Mouse (Mus musculus): ENCODE measurements at regions not wholly inside any gene's neighbourhood (a gene's known extent, or its start where the extent isn't known, plus 50 kb on each side); places are given as distances from the start of the nearest gene placed in this dataset.

GRCm38 (mm10) chr3:52562816-52563215 is 294.7 kb downstream of the Foxo1 start:
- H3K4me3 ChIP-seq: no peak overlapping the region
- no peak overlapping the region for H3K4me2 ChIP-seq
- H3K9ac ChIP-seq: no peak overlapping the region
- H3K27ac ChIP-seq: no peak overlapping the region
- WGBS (ENCODE audit: insufficient replicate concordance): 60% methylated on average over 5 of the region's 5 CpGs
- no peak for ATAC-seq
- no peaks in the 10 kb centered on the region for H3K4me1 ChIP-seq
- H3K36me3 ChIP-seq: no peaks in the 10 kb centered on the region
- H3K9me3 ChIP-seq (replicated peaks): no peaks in the 10 kb centered on the region
- H3K27me3 ChIP-seq (replicated peaks): no peaks in the 10 kb centered on the region

GRCm38 (mm10) chr3:52559481-52559880 is 291.3 kb downstream of the Foxo1 start:
- Histone ChIP-seq H3K4me1 (no peaks in the 10 kb centered on the region), H3K36me3 (no peaks in the 10 kb centered on the region), H3K9me3 (replicated peaks) (no peaks in the 10 kb centered on the region), H3K27ac (no peak overlapping the region), H3K27me3 (replicated peaks) (no peaks in the 10 kb centered on the region), H3K9ac (no peak overlapping the region), H3K4me3 (no peak overlapping the region), H3K4me2 (no peak overlapping the region)
- WGBS (ENCODE audit: insufficient replicate concordance): 73% methylated on average over 10 of the region's 10 CpGs
- no peak for ATAC-seq

GRCm38 (mm10) chr3:52558765-52559164 is 290.6 kb downstream of the Foxo1 start:
- 84% methylated on average over 6 of the region's 6 CpGs for WGBS (ENCODE audit: insufficient replicate concordance)
- no peaks in the 10 kb centered on the region for H3K27me3 ChIP-seq (replicated peaks)
- ATAC-seq: no peak
- H3K27ac ChIP-seq: no peak overlapping the region
- no peaks in the 10 kb centered on the region for H3K9me3 ChIP-seq (replicated peaks)
- H3K4me3 ChIP-seq: no peak overlapping the region
- no peaks in the 10 kb centered on the region for H3K36me3 ChIP-seq
- H3K4me1 ChIP-seq: no peaks in the 10 kb centered on the region
- no peak overlapping the region for H3K4me2 ChIP-seq
- no peak overlapping the region for H3K9ac ChIP-seq

- no peaks in the 10 kb centered on the region for H3K36me3 ChIP-seq
- WGBS (ENCODE audit: insufficient replicate concordance): 55% methylated on average over 4 of the region's 4 CpGs
Observed at GRCm38 (mm10) chr3:52557296-52557695, 289.2 kb downstream of the Foxo1 start.

DNA sequence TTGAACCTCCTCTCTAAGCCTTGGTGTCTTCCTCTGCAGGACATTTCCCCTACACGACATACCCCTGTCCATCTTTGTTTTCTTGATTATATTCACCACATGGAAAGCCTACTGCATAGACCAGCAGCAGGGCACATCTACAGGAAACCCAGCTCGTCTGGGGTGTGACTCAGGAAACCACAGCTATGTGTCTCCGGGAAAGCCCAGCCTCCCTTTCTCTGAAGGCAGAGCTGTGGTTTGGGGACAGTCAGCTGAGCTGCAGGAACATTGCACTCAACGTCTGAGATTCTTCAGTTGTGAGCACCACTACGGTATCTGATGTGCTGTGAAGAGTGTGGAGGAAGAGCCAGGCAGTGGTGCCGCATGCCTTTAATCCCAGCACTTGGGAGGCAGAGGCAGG is 286.9 kb downstream of the Foxo1 start:
- no peak for ATAC-seq
- no peaks in the 10 kb centered on the region for H3K27me3 ChIP-seq (replicated peaks)
- H3K4me1 ChIP-seq: no peaks in the 10 kb centered on the region
- H3K9ac ChIP-seq: no peak overlapping the region
- no peak overlapping the region for H3K4me3 ChIP-seq
- whole genome bisulfite sequencing (ENCODE audit: insufficient replicate concordance): 22% methylated on average over 6 of the region's 6 CpGs
- no peak overlapping the region for H3K4me2 ChIP-seq
- no peaks in the 10 kb centered on the region for H3K36me3 ChIP-seq
- H3K27ac ChIP-seq: no peak overlapping the region
- H3K9me3 ChIP-seq (replicated peaks): no peaks in the 10 kb centered on the region

More at GRCm38 (mm10) chr3:52557296-52557695, 289.2 kb downstream of the Foxo1 start:
- Histone ChIP-seq H3K27ac (no peak overlapping the region), H3K9me3 (replicated peaks) (no peaks in the 10 kb centered on the region), H3K4me2 (no peak overlapping the region), H3K4me3 (no peak overlapping the region), H3K4me1 (no peaks in the 10 kb centered on the region), H3K27me3 (replicated peaks) (no peaks in the 10 kb centered on the region), H3K9ac (no peak overlapping the region)
- no peak for ATAC-seq

DNA sequence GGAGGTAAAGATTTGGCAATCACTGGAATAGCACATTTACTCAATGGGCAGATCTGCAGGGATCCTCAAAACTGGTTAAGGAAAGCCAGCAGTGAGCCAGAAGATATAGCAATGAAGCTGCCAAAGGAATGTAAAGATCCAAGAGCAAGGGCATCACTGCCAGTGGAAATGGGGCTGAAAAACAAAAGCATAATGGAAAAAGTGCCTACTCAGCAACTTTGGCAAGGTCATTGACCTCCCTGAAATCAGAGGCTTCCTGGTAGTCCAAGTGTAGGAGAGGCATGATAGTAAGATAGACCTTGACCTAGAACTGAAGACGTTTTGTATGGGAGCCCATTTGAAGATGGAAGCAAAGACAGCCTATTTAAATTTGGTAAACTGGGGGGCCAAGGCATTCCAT is 286.4 kb downstream of the Foxo1 start:
- Histone ChIP-seq H3K4me3 (no peak overlapping the region), H3K36me3 (no peaks in the 10 kb centered on the region), H3K4me1 (no peaks in the 10 kb centered on the region), H3K27me3 (replicated peaks) (no peaks in the 10 kb centered on the region), H3K4me2 (no peak overlapping the region), H3K9me3 (replicated peaks) (no peaks in the 10 kb centered on the region), H3K9ac (no peak overlapping the region), H3K27ac (no peak overlapping the region)
- no peak for ATAC-seq
- 44% methylated on average over 1 of the region's 1 CpGs for WGBS (ENCODE audit: insufficient replicate concordance)

DNA sequence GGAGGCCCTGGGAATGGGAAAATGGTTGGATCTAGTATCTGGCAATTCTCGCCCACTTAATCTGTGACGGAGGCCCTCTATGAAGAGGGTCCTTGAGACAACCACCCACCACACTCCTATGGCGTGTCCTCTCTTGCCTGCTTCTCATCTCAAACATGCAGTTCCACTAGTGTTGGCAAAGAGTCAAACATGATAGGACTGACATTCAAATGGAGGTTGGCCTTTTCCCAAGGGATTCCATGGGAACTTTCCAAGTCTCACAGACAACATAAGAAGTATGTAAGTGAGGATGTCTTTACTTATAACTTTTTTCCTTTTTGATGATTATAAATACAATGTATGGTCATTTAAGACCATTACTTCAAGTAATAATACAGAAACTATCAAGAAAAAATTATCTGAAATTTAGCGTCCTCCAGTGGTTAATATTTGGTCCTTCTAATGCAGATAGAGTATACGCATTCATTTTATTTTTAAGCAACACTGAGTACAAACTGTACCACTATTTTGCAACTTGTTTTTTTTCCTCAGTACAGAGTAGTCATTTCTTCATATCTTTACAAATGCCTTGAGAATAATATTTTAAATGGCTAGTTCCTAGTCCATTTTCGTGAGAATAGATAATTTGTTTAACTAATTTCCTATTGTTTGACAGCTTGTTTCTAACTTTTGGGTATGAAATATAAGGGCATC is 280.2 kb downstream of the Foxo1 start:
- WGBS (ENCODE audit: insufficient replicate concordance): 69% methylated on average over 6 of the region's 6 CpGs

GRCm38 (mm10) chr3:52546035-52546434 is 277.9 kb downstream of the Foxo1 start:
- 69% methylated on average over 5 of the region's 5 CpGs for WGBS (ENCODE audit: insufficient replicate concordance)
- no peaks in the 10 kb centered on the region for H3K36me3 ChIP-seq
- H3K9ac ChIP-seq: no peak overlapping the region
- no peak overlapping the region for H3K4me3 ChIP-seq
- H3K9me3 ChIP-seq (replicated peaks): no peaks in the 10 kb centered on the region
- no peak overlapping the region for H3K27ac ChIP-seq
- H3K27me3 ChIP-seq (replicated peaks): no peaks in the 10 kb centered on the region
- no peaks in the 10 kb centered on the region; the same call in 1 of the 2 replicates for H3K4me1 ChIP-seq
- no peak overlapping the region for H3K4me2 ChIP-seq
- ATAC-seq: no peak

More for the DNA sequence above, 280.2 kb downstream of the Foxo1 start:
- Histone ChIP-seq H3K4me2 (no peak overlapping the region), H3K4me3 (no peak overlapping the region), H3K9ac (no peak overlapping the region), H3K27me3 (replicated peaks) (no peaks in the 10 kb centered on the region), H3K4me1 (no peaks in the 10 kb centered on the region), H3K36me3 (no peaks in the 10 kb centered on the region), H3K9me3 (replicated peaks) (no peaks in the 10 kb centered on the region), H3K27ac (no peak overlapping the region)
- ATAC-seq: no peak

DNA sequence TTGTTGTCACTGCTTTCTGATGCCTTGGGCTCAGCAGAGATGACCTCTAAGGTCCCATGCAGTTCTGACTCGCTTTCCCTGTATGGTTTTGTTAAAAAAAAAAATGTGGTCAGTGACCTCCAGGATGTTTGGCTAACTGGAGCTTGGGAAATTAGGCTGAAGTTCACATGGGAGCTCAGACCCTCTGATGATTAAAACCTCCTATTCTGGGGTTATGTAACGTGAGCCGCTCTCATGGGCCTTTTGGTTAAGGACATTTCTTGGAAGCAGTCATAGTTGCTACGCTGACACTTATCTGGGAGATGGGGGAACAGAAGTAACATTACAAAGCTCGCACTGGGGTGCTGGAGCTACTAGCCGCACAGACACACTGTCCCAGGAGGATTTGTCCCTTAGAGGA is 274.9 kb downstream of the Foxo1 start:
- Histone ChIP-seq H3K4me2 (no peak overlapping the region), H3K36me3 (no peaks in the 10 kb centered on the region), H3K4me1 (no peaks in the 10 kb centered on the region; the same call in 1 of the 2 replicates), H3K27me3 (replicated peaks) (no peaks in the 10 kb centered on the region), H3K9me3 (replicated peaks) (no peaks in the 10 kb centered on the region), H3K27ac (no peak overlapping the region), H3K4me3 (no peak overlapping the region), H3K9ac (no peak overlapping the region)
- no peak for ATAC-seq
- WGBS (ENCODE audit: insufficient replicate concordance): 65% methylated on average over 6 of the region's 6 CpGs

DNA sequence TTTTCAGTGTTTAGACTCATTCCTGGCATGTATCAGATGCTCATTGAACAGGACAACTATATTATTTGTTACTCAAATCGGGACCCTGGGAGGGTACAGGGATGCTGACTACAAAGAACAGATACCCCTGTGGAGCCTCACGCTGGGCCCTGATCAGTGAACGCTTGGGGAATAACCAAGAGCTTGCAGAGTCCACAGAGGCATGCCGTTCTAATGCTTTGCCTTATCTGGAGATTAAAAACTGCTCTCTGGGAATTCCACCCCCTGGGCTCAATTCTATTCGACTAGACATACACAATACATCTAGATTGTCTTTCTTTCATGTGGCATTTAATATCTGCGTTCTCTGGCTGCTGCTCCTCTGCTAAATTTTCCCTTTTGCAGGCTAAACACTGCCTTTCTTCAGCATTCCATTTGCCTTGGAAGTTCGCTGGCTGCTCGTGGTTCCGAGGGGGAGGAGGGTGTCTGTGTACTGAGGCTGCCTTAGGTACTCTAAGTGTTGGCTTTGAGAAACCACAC is 272.8 kb downstream of the Foxo1 start:
- WGBS (ENCODE audit: insufficient replicate concordance): 56% methylated on average over 9 of the region's 9 CpGs
- H3K4me2 ChIP-seq: no peak overlapping the region
- no peaks in the 10 kb centered on the region for H3K36me3 ChIP-seq
- no peak overlapping the region for H3K9ac ChIP-seq
- H3K4me1 ChIP-seq: no peaks in the 10 kb centered on the region; the same call in 1 of the 2 replicates
- no peak for ATAC-seq
- H3K4me3 ChIP-seq: no peak overlapping the region
- no peak overlapping the region for H3K27ac ChIP-seq
- H3K27me3 ChIP-seq (replicated peaks): no peaks in the 10 kb centered on the region
- H3K9me3 ChIP-seq (replicated peaks): no peaks in the 10 kb centered on the region

DNA sequence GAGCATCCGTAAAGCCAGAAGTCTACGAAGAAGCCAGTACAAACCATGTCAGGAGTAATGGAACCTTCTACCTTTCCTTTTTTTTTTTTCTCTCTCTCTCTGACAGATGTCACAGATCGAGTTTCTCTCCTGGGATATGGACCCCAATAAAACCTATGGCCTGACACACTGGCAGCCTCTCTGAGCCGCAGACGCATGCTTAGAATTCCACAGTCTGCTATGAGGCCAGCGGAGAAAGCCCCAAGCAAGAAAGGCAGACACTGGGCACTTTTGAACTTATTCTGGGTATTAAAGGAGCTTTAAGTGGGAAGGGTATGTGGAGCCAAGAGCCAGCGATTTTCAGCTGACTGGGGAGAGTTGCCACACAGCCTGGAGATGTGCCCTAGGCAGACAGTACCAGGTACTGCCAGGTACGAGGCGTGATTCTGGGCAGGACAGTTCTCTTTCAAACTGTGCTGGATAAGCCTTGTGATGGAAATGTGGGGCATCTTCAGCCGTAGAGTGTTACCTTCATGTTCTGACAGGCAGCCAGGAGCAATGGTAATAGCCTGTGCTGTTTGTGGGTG is 271.8 kb downstream of the Foxo1 start:
- 55% methylated on average over 10 of the region's 10 CpGs for WGBS (ENCODE audit: insufficient replicate concordance)

DNA sequence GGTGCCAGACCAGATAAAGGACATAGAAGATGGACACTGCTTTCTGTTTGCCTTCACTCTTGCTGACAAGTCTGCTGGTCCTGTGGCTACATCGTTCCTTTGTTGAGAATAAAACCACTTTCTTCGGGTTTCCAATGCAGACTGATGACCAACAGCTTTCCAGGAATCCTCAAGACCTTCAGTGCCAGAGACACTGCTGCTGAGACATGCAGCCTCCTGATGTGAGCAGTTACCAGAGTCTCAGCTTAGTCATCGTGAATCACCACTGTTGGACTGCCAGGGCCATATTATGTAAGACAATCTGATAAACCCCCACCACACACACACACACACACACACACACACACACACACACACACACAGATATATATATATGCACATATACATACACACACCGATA is 270.2 kb downstream of the Foxo1 start:
- Histone ChIP-seq H3K27ac (no peak overlapping the region), H3K4me1 (no peaks in the 10 kb centered on the region; the same call in 1 of the 2 replicates), H3K9me3 (replicated peaks) (no peaks in the 10 kb centered on the region), H3K9ac (no peak overlapping the region), H3K4me2 (no peak overlapping the region), H3K27me3 (replicated peaks) (no peaks in the 10 kb centered on the region), H3K36me3 (no peaks in the 10 kb centered on the region), H3K4me3 (no peak overlapping the region)
- 55% methylated on average over 4 of the region's 4 CpGs for WGBS (ENCODE audit: insufficient replicate concordance)
- ATAC-seq: no peak

More for the DNA sequence above, 271.8 kb downstream of the Foxo1 start:
- no peaks in the 10 kb centered on the region for H3K36me3 ChIP-seq
- H3K27ac ChIP-seq: no peak overlapping the region
- no peak overlapping the region for H3K9ac ChIP-seq
- H3K27me3 ChIP-seq (replicated peaks): no peaks in the 10 kb centered on the region
- no peaks in the 10 kb centered on the region for H3K9me3 ChIP-seq (replicated peaks)
- no peaks in the 10 kb centered on the region; the same call in 1 of the 2 replicates for H3K4me1 ChIP-seq
- no peak overlapping the region for H3K4me2 ChIP-seq
- no peak overlapping the region for H3K4me3 ChIP-seq
- ATAC-seq: no peak

Measured in liver, embryonic 12.5 days (tissue).